Mouse (Mus musculus): ENCODE data around the gene Fermt1.

Gene Fermt1

GRCm38 (mm10) chr2:132922076-132922873 is 23.4 kb downstream of the Fermt1 start:
- DNase-seq (ENCODE audit: low spot score in 2 of 2), result no peak

- no peak for DNase-seq (ENCODE audit: low spot score in 2 of 2)
Measured at GRCm38 (mm10) chr2:132914785-132915184, 30.9 kb downstream of the Fermt1 start.

DNA sequence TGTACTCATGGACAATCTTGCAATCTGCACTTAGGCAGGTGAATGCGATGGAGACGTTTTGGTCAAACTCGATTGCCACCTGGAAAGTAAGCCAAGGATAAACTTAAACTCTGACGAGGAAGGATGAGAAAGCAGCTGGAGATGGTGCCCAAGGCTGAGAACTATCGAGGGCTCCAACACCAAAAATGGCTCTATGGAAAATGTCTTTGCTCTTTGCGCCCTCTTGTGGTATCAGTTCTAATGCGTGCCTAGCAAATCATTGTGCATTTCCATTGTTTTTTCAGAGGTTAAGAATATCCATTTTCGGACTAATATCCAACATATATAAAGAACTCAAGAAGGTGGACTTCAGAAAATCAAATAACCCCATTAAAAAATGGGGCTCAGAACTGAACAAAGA is 38.9 kb downstream of the Fermt1 start:
- DNase-seq (ENCODE audit: low spot score in 2 of 2), result no peak

DNA sequence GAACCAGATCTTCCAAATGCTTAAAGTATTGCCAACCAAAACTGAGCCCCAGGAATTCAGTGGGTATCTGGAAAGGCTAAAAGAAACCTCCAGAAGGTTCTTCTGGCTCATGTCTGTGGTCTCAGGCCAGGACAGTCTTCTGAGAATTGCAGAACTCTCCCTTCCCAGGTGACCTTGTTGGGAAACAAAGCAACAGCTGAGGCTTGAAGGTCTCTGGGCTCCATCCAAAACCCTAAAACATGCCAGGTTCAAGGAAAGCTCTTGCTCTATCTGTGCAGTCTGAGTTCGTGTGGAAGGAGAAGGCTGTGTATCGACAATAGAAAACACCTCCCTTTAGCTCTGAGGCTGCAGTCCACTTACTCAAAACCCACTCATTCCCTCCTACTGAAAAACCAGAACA is 40.7 kb downstream of the Fermt1 start:
- DNase-seq (ENCODE audit: low spot score in 2 of 2), result no peak

DNA sequence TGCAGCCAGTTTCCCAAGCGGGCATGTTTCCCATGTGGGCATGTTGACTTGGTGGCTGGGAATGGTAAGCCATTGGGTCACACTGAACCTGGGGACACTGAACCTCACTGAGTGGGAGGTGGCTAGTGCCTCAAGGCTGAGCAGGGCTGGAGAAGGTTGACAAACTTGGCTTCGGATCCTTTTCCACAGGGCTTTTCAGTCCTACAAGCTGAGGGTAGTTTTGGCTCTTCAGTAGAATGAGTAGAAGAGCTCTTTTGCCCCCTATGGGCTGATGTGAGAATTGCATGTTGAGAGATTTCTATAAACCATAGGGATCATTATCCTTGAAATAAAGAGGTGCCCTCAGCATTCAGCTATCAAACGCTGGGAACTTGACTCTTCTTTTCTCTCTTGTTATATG is 42.2 kb downstream of the Fermt1 start:
- no peak for DNase-seq (ENCODE audit: low spot score in 2 of 2)

DNA sequence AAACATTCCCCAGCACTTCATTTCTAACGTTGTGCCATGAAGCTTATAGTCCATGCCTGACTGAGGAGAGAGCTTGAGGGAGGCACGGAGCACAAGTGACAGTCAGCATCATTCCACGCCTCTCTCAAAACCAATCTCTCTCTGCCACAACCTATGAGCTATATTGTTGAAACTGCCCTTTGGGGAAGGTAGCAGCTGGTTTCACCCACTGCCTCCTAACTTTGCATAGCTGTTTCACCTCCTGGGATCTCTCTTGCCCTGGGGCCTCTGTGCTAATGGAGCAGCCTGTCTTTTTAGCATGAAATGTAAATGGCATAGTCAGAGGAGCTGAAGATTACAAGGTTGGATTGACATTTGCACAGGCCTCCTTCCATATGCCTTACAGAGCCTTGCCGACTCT is 43.6 kb downstream of the Fermt1 start:
- DNase-seq (ENCODE audit: low spot score in 2 of 2), result no peak

GRCm38 (mm10) chr2:132901636-132902035 is 44.1 kb downstream of the Fermt1 start:
- DNase-seq (ENCODE audit: low spot score in 2 of 2), result no peak

DNA sequence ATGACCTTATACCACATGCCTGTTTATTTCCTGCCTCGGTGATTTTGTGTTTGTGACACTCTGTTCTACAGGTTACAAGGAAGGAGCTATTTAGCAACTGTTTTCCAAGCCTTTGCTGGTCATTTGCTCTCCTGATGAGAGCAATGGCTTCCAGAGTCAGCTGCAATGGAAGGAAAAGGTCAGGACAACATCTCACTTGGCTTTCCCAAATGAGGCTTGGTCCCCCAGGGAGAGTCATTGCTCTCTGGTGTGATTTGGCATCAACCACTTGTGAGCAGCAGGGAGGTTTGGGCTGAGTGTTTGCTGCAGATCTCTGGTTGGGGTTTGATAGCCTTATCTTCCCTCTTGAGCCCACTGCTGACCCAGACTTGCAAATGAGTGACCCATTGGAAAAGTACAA is 45.1 kb downstream of the Fermt1 start:
- DNase-seq (ENCODE audit: low spot score in 2 of 2), result no peak

- DNase-seq (ENCODE audit: low spot score in 2 of 2), result no peak
Measured at GRCm38 (mm10) chr2:132898211-132898610, 47.5 kb downstream of the Fermt1 start.

GRCm38 (mm10) chr2:132893826-132894225 is 51.9 kb downstream of the Fermt1 start:
- DNase-seq (ENCODE audit: low spot score in 2 of 2), result no peak

DNA sequence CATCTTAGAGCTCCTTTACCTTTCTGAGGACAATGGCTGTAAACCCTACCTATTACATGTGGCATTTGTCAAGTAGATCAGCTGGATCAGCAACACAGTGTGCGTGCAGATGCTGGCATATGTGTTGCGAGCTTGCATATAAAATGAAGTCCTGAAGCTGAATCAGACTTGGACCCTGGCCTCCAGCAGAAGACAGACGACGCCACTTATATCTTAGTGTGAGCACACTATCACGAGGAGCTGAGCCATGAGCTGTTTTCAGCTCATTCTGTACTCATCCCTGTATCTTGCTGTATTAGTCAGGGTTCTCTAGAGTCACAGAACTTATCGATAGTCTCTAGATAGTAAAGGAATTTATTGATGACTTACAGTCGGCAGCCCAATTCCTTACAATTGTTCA is 60.4 kb downstream of the Fermt1 start:
- DNase-seq (ENCODE audit: low spot score in 2 of 2), result no peak

- DNase-seq (ENCODE audit: low spot score in 2 of 2), result no peak
Measured at GRCm38 (mm10) chr2:132884303-132884967, 61.3 kb downstream of the Fermt1 start.

DNA sequence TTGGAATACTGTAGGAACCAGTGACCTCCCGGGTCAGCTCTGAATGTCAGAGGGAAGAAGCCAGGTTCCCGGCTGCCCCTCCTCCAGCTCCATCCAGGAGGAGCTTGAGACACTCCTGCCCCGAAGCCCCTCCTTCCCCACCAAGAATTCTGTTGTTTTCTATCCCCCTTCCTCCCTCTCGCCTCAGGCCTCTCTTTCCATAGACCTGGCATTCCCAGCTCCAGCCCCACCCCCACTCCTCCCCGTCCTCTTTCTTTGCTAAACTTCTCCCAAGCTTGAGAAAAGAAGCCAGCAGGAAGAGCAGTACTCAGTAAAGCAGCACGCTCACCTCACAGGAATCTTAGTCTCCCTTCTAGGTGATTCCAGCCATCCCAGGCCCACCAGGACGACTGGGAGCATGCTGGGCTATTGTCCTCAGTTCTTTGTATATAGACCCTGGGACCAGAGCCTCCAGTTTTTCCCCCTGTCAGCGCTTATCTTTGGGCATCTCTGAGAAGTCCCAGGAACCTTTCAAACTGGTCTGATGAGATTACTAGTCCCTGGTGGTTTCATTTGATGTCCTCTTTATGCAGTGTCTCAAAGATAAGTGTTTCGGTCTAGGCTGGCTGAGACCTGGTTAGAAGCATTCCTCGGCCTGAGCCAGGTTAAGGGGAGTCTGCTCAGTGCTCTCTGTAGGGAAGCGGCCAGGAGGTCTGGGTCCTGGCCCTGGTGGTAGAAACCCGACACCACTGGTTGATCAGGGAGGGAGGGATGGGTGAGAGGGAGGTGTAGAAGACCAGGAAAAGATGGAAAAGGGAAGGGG is 64.7 kb downstream of the Fermt1 start, which contains the start of gene Lrrn4:
Gene Lrrn4 (minus strand): TSS at position 48 of the 802 bp plus-strand sequence.
- no peak for DNase-seq (ENCODE audit: low spot score in 2 of 2)

DNA sequence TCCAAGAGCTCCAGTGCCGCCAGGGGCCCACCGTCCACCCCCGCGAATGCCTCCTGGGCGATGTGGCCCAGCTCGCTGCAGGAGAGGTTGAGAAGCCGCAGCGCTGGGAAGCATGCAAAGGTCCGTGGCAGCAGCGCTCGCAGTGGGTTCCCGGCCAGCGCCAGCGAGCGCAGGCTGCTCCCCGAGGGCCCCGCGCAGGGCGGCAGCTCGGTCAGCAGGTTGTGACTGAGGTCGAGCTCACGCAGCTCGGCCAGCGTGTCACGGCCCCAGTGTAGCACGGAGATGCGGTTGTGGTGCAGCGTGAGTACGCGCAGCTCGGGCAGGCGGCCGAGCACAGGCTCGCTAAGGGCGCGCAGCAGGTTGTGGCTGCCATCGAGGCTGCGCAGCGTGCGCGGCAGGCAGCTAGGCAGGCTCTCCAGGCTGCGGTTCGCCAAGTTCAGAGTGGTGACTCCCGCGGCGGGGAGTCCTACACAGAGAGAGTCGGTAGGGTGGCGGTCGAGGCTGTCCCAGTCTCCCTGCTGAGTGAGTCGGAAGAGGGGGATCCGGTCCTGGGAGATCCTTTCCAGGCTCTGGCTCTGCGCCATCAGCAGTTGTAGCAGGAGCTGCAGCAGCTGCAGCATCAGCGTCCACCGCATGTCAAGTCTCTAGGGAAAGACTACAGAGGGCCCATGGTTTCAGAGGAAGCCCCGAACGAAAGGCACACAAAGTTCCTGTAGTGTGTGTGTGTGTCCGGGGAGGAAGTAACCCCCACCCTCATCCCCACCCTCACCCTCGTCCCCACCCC is 66.3 kb downstream of the Fermt1 start:
- no peak for DNase-seq (ENCODE audit: low spot score in 2 of 2)

DNA sequence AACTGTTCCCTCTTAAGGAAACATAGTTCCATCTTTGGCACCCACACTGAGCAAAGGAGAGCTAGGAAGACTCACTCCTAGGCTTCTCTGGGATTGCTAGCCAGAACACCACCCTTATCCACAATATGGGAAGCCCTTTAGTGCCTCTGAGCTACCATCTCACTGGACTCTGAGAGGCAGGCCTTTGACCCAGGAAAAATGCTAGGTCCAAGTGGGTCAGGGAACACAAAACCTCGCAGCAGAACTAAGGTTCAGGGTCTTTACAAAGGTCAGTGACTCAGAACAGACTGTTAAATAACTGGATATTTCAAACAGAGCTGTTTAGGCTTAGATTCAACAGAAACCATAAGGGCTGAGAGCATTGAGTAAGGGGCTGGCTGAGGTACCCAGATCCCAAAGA is 68.7 kb downstream of the Fermt1 start:
- no peak for DNase-seq (ENCODE audit: low spot score in 2 of 2)

DNA sequence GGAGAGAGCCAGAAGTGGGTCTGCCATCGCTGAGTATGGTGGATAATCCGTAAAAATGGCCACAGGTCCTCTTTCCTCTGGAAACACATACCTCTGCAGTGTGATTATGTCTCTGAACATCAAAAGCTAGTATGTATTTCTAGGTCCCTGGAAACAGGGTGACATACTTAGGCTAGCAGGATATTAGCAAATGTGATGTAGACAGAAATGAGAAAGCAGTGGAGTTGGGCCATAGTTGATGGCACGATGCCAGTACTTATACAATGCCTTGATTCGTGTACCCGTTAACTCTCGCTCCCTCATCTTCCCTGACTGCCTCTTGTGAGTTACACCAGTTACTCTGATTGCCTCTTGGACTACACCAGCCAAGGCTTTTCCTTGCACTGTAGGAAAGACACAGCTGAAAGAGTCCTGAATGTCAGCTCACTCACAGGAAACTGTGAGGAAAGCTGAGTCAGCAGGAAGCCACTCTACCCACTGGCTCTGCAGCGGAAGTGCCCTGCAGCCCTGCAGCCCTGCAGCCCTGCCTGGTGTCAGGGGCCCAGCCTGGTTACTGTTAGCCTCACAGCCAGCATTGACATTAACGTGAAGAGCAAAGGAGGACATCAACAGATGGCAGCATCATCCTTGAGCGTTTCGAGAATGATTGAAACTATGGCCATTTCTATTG is 71.9 kb downstream of the Fermt1 start:
- no peak for DNase-seq (ENCODE audit: low spot score in 2 of 2)

DNA sequence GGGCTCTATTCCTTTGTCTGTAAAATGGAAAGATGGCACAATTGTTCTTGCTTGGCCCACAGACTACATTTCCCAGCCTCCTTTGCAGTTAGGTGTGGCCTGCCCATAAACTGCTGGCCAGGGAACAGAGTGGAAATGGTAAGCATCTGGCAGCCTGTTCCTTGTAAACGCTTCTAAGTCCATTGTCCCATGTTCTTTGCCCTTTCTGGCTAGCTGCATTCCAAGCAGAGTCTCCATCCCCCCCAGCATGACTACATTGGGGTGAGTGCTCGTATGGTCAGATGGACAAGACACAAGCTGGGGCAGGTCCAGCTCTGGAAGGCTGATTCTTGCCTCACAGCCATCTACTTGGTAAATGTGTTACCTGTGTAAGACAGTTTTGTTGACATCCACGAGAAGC is 74.0 kb downstream of the Fermt1 start:
- DNase-seq (ENCODE audit: low spot score in 2 of 2), result no peak

- DNase-seq (ENCODE audit: low spot score in 2 of 2), result no peak
Measured at GRCm38 (mm10) chr2:132870286-132870685, 75.4 kb downstream of the Fermt1 start.

DNA sequence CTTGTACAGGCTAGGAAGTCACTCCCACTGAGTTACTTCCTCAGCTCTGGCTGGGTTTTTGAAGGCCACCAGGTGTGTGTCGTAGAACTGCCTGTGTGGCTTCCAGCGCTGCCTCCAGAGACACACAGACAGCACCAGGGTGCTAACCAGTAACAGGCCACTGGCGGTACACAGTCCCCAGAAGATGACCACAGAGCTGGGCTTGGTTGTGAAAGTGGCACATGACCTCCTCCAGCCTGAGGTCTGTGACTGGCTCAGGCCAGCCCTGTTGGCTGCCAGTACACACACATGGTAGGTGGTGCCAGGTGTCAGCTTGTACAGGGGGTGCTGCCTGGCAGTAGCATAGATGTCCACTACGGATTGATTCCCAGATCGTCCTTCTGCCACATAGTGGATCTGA is 76.0 kb downstream of the Fermt1 start:
- no peak for DNase-seq (ENCODE audit: low spot score in 2 of 2)

DNA sequence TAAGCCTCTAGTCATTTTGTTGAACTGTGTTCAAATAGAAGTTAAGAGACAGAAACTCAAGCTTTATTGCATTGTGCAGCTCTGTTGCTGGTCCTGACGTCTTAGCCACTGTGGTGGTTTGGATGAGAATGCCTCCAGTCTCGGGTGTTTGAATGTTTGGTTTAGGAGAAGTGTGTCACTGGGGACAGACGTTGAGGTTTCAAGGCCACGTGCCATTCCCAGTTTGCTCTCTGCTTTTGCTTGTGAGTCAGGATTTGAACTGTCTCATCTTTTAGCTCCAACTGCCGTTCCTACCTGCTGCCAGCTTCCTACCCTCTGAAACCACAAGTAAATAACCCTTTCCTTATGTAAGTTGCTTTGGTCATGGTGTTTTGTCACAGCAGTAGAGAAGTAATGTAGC is 78.2 kb downstream of the Fermt1 start:
- DNase-seq (ENCODE audit: low spot score in 2 of 2), result no peak

DNA sequence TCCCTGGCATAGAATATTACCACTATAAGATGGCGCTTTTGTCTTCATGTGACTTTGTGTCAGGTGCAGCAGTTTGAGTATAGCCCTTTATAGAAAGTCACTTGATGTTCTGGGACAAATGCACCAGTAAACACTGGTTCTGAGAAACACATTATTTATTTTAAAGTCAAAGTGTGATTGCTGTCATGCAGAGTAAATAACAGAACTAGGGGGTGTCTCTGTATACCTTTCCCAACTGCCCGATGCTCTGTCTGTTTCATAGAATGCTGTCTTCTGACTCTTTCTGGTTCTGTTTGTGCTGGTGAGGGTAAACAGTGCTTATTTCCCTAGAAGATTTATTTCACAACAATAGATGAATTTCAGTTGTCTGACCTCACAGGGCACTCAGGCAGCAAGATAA is 82.4 kb downstream of the Fermt1 start:
- DNase-seq (ENCODE audit: low spot score in 2 of 2), result no peak

Measured in right cerebral cortex, postnatal 36 days (tissue).